Mouse (Mus musculus) lung, postnatal 0 days (tissue): ENCODE data around the gene 4930426L09Rik. TPM values are rescaled to one million over a fixed set of nuclear protein-coding genes. Genes with fewer than 3 reads are reported as not detected.

ENCODE experiments used
- ATAC-seq: fragments of 200-750 bp; cut with Nextera tagmentation; 2 replicates; pipeline ENCODE4 v1.8.0; 2017; ENCODE audit warnings: moderate library complexity
- DNase-seq: peaks from one replicate; pipeline ENCODE4 v3.0.0-alpha.2; 2016; ENCODE audit warnings: low spot score
- H3K27ac ChIP-seq: fragments of 300-500 bp; sonication (generic); 2 replicates; pipeline ENCODE4 v1.5.1; 2014; ENCODE audit warnings: antibody characterized with exemption, mild to moderate bottlenecking, low read length, mixed read lengths
- H3K27me3 ChIP-seq: fragments of 300-500 bp; sonication (generic); replicated peaks from 2 replicates; pipeline ENCODE4 v1.6.1; 2014; ENCODE audit warnings: low read length, mixed read lengths; ENCODE audit not compliant: insufficient read depth
- H3K36me3 ChIP-seq: fragments of 300-500 bp; sonication (generic); 2 replicates; pipeline ENCODE4 v1.6.1; 2014; ENCODE audit warnings: low read length, mixed read lengths; ENCODE audit not compliant: insufficient read depth
- H3K4me1 ChIP-seq: fragments of 300-500 bp; sonication (generic); 2 replicates; pipeline ENCODE4 v1.6.1; 2014; ENCODE audit warnings: antibody characterized with exemption, low read depth, low read length, mixed read lengths; ENCODE audit not compliant: insufficient read depth
- H3K4me2 ChIP-seq: fragments of 300-500 bp; sonication (generic); replicated peaks from 2 replicates; pipeline ENCODE4 v1.6.1; 2014; ENCODE audit warnings: low read depth, mild to moderate bottlenecking, low read length, moderate library complexity, mixed read lengths
- H3K4me3 ChIP-seq: fragments of 300-500 bp; sonication (generic); 2 replicates; pipeline ENCODE4 v1.5.1; 2014; ENCODE audit warnings: low read depth, low read length
- H3K9ac ChIP-seq: fragments of 300-500 bp; sonication (generic); replicated peaks from 2 replicates; pipeline ENCODE4 v1.6.1; 2014; ENCODE audit warnings: low read depth, mild to moderate bottlenecking
- H3K9me3 ChIP-seq: fragments of 300-500 bp; sonication (generic); 2 replicates; pipeline ENCODE4 v1.6.1; 2016; ENCODE audit warnings: low read length, mixed read lengths
- CTCF ChIP-seq: IDR thresholded peaks from 2 replicates; pipeline ENCODE4 v1.5.1; 2016; ENCODE audit warnings: antibody characterized with exemption, mild to moderate bottlenecking
- EP300 ChIP-seq: IDR thresholded peaks from 2 replicates; pipeline ENCODE4 v1.6.1; 2016; ENCODE audit warnings: antibody characterized with exemption, mild to moderate bottlenecking, control low read depth
- WGBS: fragments of 180-500 bp; shearing (Covaris S2); extraction: QIAGEN DNeasy Blood & Tissue Kit; methylation state at CpG from one replicate; pipeline ENCODE4 v1.1.7; 2014; 5-methylcytosine and 5-hydroxymethylcytosine counted together
- polyA plus RNA-seq: library from polyadenylated mRNA; unstranded; fragments of >200 nt; fragmentation: Nextera tagmentation; extraction: Ambion mirVana; gene quantifications from 2 replicates; pipeline ENCODE4 v1.2.1, GENCODE M21; 2015

4930426L09Rik gene
- 0.45 and 0.55 TPM in 2 replicates for polyA plus RNA-seq

DNA sequence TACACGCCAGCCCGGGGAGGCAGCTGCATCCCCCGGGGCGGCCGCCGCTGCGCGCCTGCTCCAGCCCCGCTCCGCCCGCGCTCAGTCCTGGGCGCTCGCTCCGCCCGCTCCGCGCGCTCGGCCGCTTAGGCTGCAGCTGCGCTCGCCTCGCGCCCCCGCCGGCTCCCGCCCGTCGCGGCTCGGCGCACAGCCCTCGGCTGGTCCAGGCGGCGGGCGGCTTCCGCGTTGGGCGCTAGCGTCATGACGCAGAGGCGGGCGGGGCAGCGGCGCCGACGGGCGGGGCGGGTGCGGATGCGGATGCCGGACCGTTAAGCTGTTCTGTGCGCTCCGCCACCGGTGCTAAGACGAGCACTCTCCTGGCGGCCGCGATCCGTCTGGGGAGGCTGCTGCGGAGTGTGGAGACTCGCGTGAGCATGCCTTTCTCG, at the start of gene 4930426L09Rik, which contains the start of gene Pip4k2a:
TSS of gene 4930426L09Rik (plus strand) at position 290 of the 425 bp plus-strand sequence.
TSS of gene Pip4k2a (minus strand) at position 73 of the 425 bp plus-strand sequence.
- WGBS: 0% methylated on average over 42 of the region's 66 CpGs
- no peaks in the 10 kb centered on the region for H3K36me3 ChIP-seq
- TF ChIP-seq EP300: no peak
- peak; percentile 20; the same call in 1 of the 2 replicates for TF ChIP-seq CTCF
- H3K4me1 ChIP-seq: peaks cover 5% of the 10 kb centered on the region; the same call in 1 of the 2 replicates
- H3K27ac ChIP-seq: peak within 1 kb of the TSS; percentile 78
- no peaks in the 10 kb centered on the region; the same call in none of the 2 replicates for H3K27me3 ChIP-seq
- ATAC-seq (peak; percentile 98), DNase-seq (peak; percentile 93)
- H3K9me3 ChIP-seq: no peaks in the 10 kb centered on the region
- H3K9ac ChIP-seq: peak within 1 kb of the TSS; percentile 65
- peak within 1 kb of the TSS; percentile 95 for H3K4me2 ChIP-seq
- H3K4me3 ChIP-seq: peak within 1 kb of the TSS; percentile 80

DNA sequence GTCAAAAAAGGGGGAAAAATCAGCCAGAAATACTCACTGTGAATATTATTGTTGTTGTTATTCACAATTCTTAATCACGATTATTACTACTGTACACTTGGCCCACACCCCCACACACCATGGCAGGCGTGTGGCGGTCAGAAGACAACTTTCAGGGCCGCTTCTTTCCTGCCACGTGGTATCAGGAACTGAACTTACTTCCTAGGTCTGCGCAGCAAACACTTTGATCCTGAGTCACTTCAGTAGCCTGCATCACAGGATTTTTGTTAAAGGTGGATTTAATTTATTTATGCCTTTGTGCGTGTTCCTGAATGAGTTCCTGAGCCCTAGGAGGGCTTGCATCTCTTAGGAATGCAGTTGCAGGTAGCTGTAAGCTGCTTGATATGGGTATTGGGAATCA, 49.4 kb upstream of the 4930426L09Rik start:
- H3K4me3 ChIP-seq: no peak overlapping the region
- no peaks in the 10 kb centered on the region for H3K9me3 ChIP-seq
- H3K4me2 ChIP-seq: no peak overlapping the region
- H3K27ac ChIP-seq: no peak overlapping the region
- ATAC-seq: no peak
- H3K4me1 ChIP-seq: no peaks in the 10 kb centered on the region
- no peaks in the 10 kb centered on the region for H3K36me3 ChIP-seq
- no peak overlapping the region for H3K9ac ChIP-seq
- WGBS: 66% methylated on average over 7 of the region's 7 CpGs
- DNase-seq: no peak
- H3K27me3 ChIP-seq: no peaks in the 10 kb centered on the region
- TF ChIP-seq CTCF: no peak

GRCm38 (mm10) chr2:18950758-18951157, 47.4 kb upstream of the 4930426L09Rik start:
- H3K27ac ChIP-seq: no peak overlapping the region
- WGBS: 80% methylated on average over 2 of the region's 2 CpGs
- no peaks in the 10 kb centered on the region for H3K9me3 ChIP-seq
- DNase-seq (no peak), ATAC-seq (no peak)
- no peaks in the 10 kb centered on the region for H3K4me1 ChIP-seq
- no peak overlapping the region for H3K4me2 ChIP-seq
- H3K4me3 ChIP-seq: no peak overlapping the region
- no peaks in the 10 kb centered on the region for H3K36me3 ChIP-seq
- H3K27me3 ChIP-seq: no peaks in the 10 kb centered on the region
- TF ChIP-seq CTCF: no peak
- TF ChIP-seq EP300: no peak
- no peak overlapping the region for H3K9ac ChIP-seq

DNA sequence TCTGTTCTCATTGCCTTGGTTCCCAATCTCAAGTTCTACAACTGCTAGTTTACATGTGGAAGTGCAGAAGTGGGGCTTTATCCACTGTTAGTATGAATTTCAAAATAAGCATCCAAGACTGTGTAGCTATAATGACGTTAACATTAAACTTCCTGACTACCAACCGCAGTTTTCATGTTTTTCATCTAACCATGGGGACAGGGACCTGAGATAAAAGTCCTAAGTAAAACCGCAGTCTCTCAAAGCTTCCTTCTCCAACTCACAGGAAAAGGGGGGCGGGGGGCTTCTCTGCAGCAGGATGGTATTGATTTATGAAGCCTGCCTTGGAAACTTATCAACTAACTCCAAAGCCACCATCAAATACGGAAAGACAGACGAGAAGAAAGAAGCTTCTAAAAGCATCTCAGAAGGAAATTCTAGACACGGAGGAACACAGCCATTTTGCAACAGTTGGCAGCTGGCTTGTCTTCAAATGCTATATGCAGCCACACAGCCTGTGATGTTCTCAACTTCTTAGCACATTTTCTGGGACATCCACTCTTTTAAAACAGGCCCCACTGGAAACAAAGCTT, 46.0 kb upstream of the 4930426L09Rik start:
- H3K4me1 ChIP-seq: no peaks in the 10 kb centered on the region
- no peak overlapping the region for H3K9ac ChIP-seq
- WGBS: 27% methylated on average over 7 of the region's 7 CpGs
- TF ChIP-seq EP300 (no peak), CTCF (no peak)
- peak overlapping the region; percentile 6; the same call in 1 of the 2 replicates for H3K4me2 ChIP-seq
- ATAC-seq: peak; percentile 11; the same call in 1 of the 2 replicates
- H3K27me3 ChIP-seq: no peaks in the 10 kb centered on the region
- no peaks in the 10 kb centered on the region for H3K9me3 ChIP-seq
- H3K36me3 ChIP-seq: no peaks in the 10 kb centered on the region
- peak overlapping the region; percentile 20; the same call in 1 of the 2 replicates for H3K27ac ChIP-seq
- peak; percentile 40 for DNase-seq
- H3K4me3 ChIP-seq: no peak overlapping the region

GRCm38 (mm10) chr2:18954422-18954821, 43.7 kb upstream of the 4930426L09Rik start:
- Histone ChIP-seq H3K9me3 (no peaks in the 10 kb centered on the region), H3K27me3 (no peaks in the 10 kb centered on the region), H3K9ac (no peak overlapping the region), H3K4me1 (no peaks in the 10 kb centered on the region), H3K27ac (no peak overlapping the region), H3K36me3 (no peaks in the 10 kb centered on the region), H3K4me3 (no peak overlapping the region), H3K4me2 (no peak overlapping the region)
- DNase-seq (no peak), ATAC-seq (no peak)
- 83% methylated on average over 4 of the region's 4 CpGs for WGBS
- TF ChIP-seq CTCF (no peak), EP300 (no peak)

- Histone ChIP-seq H3K36me3 (no peaks in the 10 kb centered on the region), H3K4me3 (no peak overlapping the region), H3K27me3 (no peaks in the 10 kb centered on the region), H3K9ac (no peak overlapping the region), H3K4me1 (no peaks in the 10 kb centered on the region), H3K9me3 (no peaks in the 10 kb centered on the region), H3K4me2 (no peak overlapping the region), H3K27ac (no peak overlapping the region)
- TF ChIP-seq EP300 (no peak), CTCF (no peak)
- DNase-seq (no peak), ATAC-seq (no peak)
- WGBS: 53% methylated on average over 4 of the region's 4 CpGs
Measured at GRCm38 (mm10) chr2:18955022-18955421, 43.1 kb upstream of the 4930426L09Rik start.
